Mouse (Mus musculus) lung, postnatal 36 days (tissue): Measurements from ENCODE around the gene Prkar1b.
A peak's percentile ranks its signal among the peaks of the same experiment; 100 is the strongest.

Experiments used
- DNase-seq: peaks from one replicate; pipeline ENCODE4 v3.0.0; 2022; ENCODE audit warnings: mixed read lengths

The Prkar1b gene

DNA sequence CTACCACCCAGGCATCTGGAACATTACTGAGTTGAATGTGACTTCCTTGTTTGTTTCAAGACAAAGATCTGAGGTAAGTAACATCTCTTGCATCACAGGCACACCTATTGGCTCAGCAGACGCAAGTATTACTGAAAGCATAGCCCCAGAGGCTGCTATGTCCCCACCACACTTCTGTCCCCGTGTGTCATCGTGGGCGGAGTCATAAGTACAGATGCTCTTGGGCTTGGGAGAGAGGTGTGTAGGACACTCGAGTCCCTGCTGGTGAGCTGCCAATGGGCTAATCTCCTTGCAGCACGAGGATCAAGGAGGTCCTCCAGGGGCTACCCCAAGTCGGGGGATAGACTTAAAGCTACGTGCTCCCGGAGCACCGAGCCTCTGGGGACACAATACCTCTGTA lies 96.6 kb downstream of the Prkar1b start:
- DNase-seq = peak; percentile 64

DNA sequence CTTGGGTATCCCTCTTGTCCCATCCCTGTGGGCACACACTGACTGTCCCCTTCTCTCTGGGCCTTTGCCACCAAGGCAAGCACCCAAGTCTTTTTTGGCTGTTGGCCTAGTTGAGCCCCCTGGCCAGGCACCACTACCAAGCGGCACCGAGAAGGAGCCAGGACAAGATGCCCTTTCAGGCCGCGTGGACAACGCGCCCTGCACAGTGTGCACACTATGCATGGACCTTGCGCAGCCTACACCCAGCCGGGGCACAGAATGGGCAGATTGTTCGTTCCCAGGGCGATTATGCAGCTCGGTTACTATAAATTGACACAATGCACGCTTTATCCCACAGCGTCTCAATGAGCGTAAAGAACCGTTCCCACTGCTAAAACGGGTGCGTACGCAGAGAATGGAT lies 98.5 kb downstream of the Prkar1b start:
- no peak for DNase-seq

DNA sequence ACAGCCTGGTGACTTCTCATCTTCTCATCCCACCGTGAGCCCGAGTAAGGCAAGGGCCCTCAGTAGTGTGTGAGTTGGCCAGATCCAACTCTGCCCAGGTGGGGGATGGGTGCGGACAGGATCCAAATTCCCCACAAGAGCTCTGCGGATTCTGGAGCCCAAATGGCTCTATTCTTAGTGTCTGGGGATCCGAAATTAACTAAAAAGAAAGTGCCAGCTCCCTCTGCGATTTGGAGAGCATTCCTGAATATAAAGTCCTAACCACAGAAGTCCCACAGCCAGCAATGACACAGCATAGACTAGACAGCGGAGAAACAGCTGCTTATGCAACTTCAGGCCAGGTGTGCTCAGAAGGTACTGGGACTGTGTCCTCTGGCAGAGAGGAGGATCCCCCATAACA lies 100.4 kb downstream of the Prkar1b start:
- no peak for DNase-seq

DNA sequence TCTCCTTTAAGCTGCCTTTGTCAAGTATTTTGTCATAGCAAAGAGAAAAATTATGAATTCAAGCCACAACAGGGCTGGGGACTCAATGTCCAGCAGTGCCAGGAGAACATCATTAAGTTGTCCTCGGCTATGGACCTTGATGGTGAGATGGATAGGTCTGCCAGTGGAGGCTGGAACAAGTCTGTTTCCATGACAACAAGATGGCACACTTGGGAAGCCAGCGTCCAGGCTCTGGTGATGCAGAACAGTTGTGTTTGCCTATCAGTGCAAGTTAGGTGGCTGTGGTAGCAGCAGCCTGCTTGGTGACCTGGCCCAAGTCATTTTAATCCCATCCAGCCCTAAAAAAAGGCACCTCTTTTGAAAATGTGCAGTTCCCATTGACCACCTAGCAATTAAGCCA lies 102.6 kb downstream of the Prkar1b start:
- no peak for DNase-seq

DNA sequence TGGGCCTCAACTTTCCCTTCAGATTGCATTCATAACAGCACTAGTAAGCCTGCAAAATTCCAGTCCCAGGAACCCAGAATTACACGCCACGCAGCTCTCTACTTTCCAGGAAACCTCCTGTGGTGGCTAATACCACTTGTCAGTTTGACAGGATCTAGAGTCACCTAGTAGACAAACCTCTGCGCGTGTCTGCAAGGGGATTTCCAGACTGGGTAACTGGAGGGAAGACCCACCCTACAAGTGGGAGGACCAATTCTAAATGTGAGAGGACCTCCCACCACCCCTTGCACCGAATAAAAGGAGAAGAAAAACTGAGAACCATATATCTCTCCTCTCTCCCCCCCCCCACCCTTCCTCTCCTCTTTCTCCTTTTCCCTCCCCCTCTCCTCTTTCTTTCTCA lies 103.2 kb downstream of the Prkar1b start:
- no peak for DNase-seq

DNA sequence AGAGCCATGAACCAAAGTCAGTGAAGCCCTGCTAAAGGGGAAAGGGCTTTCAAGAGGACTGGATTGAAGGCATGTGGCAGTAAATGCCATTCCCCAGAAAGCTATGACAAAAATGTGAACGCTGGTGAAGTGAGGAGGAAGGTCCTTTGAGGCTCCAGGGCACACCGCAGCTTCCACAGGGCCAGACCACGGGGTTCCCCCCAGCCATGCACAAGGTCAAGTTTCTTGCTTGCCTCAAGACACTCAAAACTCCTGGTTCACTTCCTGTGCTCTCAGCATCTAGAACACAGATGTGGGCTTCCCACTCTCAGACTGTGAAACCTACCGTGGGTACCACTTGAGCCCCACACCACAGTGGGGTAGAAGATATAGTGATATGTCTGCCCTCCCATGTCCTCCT lies 106.3 kb downstream of the Prkar1b start:
- DNase-seq = no peak

DNA sequence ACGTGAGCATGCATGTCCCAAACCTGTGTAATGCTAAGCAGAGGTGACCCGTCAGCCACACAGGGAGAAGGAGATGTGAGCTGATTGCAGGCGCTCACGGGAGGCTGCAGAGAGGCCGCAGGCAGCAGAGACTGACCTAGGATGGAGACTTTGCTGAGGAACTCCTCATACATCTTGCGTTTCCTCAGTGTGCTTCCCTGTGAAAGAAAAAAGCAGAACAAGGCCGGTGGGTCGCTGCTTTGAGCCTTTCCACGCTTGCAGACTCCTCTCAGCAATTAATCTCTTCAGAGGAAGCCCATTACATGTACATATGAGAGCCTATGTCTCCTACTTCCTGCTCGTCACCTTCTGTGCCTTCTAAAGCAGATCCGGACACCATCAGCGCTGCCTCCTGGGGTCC lies 107.5 kb downstream of the Prkar1b start:
- no peak for DNase-seq

DNA sequence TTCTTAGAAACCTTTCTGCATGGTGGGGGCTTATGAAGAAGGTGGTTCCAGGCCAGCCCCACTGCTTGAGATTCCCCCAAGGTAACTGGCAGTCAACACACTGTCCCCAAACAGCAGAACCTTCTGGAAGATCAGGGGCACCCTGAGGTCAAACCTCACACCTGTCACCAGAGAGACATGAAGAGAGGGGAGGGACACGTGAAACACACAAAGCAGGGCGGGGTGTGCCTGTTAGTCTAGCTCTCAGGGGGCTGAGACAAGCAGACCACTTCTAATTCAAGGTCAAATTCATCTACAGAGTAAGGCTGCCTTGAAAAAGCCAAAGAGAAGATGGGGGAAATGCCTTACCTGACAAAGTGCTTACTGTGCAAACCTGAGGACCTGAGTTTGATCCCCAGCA lies 114.6 kb downstream of the Prkar1b start:
- no peak for DNase-seq

DNA sequence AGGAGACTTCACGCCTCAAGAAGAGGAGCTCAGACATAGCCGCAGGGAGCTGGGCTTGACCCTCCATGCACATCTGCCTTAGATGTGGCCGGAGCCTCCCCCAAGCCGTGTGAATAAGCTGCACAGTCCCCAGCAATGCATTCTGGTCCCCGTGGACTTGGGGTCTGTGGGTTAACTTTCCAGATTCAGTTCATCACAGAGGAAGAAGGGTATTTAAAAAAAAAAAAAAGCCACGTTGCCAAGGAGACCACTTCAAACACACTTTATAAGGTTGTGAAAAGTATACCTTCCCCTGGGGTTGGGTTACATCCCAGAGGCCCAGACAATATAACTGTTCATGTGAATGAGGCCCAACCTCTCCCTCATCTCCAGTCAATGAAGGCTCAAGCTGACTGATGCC lies 115.1 kb downstream of the Prkar1b start:
- no peak for DNase-seq

DNA sequence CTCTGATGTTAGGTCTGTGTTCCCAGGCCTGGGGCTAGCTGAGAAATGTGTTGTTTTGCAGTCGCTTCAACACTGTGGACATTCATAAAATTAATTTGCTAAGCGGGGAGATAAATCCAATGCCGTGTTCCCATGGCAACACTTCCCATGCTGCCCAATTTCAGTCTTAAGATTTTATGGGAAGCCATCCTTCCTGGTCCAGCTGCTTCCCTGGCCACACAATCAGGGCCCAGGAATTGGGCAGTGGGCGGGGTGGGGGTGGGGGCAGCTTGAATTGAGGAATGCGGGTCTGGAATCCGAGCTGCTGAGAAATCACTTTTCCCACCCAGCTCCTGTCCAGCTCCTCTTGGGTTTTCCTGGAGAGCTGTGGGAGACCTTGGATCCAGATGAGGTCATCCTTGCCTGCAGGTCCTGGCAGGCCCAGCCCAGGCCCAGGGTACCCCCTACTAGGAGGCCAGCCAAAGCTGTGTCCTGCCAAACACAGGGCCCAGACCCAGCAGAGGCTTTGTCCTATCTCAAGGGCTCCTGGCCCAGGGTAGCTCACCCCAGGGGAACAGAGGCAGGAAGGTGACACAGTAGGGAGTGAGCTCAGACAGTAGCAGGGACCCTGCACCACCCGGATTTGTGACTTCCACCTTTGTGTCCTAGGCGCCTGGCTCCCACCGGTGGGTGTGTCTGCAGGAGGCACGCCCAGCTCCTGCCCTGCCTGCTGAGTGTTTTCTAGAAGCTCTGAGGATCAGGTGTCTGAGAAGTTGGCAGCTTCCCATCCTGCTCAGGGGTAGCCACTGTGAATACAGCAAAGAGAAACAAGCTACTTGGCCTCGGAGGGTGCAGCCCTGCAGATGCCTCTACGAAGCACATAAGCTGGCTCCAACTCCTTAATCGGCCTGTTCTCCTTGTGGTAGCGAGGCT lies 116.1 kb downstream of the Prkar1b start:
- DNase-seq = peak; percentile 70

DNA sequence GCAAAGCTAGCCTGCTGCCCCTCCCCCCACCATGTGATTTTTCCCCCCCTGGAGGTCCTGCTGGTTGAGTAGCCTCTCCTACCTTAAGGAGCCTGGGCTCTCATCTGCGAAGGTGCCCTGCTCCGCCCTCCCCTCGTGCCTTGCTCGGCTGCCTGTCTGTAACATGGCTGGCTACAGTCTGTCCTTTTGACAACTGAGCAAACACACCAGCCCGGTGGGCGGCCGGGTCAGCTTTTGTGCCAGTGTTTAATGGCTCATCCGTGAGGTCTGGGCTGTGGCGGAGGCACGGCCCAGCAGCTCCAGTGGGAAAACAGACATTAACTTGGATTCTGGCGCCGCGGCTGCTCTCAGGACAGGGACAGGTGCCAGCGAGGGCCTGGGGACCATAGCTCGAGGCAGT lies 122.2 kb downstream of the Prkar1b start:
- DNase-seq = no peak

DNA sequence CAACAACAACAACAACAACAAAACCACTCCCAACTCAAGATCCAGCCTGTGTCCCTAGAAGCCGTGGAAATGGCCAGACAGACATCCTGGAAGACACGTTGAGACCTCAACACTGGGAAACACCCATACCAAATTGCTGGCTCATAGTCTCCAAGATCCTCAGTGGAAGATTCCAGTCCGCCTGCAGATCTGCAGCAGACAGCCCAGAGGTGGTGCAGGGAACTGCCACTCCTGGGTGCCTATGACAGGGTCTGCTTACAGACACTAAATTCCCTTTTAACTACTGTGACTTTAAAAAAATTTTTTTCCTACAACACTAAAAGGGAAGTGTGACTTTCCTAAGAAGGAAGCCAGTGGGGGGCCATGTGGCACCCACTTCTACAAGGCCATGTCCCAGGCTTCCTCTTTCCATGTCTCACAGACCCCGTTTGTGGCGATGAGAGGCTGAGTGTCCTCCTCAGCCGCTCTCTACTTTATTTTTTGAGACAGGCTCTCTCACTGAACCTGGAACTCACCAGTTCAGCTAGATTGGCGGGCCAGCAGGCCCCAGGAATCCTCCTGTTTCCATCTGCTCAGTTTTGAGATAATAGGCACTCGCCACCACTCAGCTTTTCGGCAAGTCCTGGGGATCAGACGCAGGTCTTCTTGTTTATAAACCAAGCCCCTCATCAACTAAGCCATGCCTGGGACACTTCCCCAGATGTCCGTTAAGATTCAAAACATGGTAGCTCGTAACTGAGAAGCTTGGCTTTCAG lies 125.3 kb downstream of the Prkar1b start:
- DNase-seq = peak; percentile 24

DNA sequence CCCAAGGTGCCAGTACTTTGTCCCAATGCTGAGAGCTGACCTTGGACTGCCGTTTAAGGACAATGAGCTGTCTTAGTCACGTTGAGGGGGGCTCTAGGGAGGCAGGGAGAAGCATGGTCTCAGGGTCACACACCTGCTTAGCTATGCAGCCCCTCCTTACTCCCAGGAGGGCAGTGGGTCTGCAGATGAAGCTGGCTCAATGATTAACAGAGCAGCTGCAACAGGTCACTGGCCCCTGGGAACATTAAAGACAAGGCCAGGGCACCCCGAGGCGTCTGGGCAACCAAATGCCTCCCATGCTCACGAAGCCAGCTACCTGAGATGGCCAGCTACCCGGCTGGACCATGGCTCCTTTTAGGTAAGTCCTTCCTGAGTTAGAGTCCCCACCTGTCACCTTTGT lies 129.2 kb downstream of the Prkar1b start:
- no peak for DNase-seq

DNA sequence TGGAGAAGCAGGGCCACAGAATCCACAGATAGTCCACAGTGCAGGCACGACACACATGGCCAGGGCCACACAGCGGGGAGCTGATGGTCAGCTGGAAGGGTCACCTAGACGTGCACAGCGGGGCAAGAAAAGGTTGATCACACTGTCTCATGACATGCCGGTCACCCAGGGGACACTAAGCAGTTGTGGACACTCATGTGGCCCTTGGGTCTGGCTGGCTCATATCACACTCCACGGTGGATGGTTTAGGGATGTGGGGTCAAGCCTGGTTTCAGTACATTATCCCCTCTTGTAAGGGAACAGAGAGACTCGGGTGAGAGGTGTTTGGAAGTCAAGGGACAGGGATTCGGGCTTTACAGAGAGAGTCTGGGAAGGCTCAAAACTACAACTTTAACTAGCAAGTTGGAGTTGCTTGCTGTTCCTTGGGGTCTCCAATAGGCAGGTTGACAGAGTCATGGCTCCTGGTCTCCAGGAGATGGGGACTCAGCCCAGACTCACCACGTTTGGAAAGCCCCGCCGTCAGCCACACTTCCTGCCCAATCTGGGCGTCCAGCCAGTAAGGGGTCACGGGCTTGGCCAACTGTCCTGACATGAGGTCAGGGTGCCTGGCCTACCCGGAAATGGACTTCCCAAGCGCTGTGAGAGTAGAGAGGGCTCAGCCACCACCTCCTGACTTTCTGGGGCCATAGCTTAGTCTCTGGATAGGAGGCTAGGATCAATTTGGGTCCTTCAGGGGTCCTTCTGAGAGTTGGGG lies 132.3 kb downstream of the Prkar1b start:
- peak; percentile 89 for DNase-seq

DNA sequence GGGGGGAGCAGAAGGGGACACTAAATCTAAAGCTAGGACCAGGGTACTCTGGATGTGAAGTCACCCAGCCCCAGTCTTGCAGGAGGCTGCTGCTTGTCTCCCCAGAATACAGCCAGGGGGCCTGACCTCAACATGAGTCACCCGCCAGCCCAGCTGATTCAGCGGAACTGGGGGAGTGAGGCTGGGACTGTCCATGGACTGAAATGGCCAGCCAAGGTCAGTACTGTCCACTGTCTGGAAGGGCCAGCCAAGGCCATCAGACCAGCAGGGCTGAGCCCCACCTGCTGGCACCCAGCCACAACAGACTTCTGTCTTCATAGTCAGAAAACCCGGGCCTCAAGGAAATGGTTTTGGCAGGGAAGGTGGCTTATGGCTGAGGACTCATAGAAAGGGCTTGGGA lies 134.7 kb downstream of the Prkar1b start:
- DNase-seq = peak; percentile 32

DNA sequence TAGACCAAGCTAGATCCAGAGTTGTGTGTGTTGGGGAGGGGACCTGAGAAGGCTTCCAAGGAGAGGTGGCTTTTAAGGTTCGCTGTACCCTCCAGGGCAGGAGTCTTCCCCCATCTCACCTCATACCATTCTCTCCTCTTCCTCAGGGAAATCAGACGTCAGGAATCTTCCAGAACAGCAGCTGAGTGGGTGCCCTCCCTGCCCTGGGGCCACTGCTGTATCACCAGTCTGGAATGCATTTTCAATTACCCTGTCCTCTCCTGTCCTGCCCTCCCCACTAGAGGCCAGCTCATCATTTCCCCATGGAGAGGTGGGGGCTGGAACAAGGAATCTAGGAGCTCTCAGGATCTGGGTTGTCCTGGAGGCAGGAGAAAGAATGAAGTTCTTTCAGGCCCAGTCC lies 139.2 kb downstream of the Prkar1b start:
- no peak for DNase-seq

DNA sequence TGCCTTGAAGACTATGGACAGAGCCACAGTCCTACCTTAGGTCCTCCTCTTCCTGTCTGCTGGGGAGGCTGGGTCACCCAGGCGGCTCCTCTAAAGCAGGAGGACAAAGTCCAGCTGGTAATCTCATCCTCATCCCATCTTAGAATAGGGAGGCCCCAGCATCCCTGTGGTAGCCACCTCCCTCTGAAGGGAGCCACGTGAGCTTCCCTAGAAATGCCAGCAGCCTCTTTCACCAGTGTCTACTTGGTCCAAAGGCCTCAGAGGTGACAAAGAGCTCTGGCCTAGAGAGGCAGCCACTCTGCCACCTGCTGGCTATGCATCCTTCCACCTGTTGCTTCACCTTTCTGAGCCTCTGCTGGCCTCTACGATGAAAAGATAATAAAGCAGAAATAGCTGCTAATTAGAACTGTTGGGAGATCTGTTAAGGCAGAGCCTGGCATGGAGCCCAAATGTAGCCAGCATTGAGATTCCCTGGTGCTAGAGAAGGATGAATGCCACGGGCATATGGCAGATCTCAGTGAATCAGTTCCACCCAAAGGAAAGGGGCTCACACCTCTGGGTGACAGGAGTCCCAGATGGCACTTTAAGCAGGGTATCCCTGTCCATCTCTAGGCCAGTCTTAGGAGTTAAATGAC lies 142.5 kb downstream of the Prkar1b start:
- DNase-seq = peak; percentile 75

DNA sequence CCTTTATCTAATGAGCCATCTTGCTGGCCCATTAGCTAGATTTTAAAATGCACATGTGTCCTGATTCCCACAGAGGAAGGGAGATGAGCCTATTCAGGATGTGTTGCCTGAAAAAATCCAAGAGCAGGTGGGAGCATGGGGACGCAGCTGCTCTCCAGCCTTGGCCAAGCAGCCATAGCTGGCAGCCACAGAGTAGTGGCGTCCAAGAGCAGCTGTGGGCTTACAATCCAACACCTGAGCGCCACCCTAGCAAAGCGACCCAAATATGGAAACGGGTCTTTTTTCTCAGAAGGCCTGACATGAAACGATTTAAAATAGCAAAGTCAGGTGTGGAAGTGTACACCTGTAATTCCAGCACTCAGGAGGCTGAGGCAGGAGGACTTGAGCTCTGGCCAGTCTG lies 145.2 kb downstream of the Prkar1b start:
- no peak for DNase-seq

DNA sequence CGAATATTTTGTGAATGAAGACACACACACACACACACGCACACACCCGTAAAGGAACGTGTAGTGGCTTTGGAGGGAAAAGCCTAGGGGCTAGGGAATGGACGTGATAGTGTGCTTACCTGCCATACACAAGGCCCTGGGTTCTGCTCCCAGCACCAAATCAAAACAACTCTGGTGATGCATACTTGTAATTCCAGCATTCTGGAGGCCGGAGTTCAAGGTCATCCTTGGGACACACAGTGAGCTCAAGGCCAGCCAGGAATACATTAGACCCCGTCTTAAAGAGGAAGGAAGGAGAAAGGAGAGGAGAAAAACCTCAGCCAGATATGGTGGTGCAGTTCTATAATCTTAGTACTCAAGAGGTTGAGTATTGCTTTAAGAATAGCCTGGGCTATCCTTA lies 150.1 kb downstream of the Prkar1b start:
- DNase-seq = no peak

DNA sequence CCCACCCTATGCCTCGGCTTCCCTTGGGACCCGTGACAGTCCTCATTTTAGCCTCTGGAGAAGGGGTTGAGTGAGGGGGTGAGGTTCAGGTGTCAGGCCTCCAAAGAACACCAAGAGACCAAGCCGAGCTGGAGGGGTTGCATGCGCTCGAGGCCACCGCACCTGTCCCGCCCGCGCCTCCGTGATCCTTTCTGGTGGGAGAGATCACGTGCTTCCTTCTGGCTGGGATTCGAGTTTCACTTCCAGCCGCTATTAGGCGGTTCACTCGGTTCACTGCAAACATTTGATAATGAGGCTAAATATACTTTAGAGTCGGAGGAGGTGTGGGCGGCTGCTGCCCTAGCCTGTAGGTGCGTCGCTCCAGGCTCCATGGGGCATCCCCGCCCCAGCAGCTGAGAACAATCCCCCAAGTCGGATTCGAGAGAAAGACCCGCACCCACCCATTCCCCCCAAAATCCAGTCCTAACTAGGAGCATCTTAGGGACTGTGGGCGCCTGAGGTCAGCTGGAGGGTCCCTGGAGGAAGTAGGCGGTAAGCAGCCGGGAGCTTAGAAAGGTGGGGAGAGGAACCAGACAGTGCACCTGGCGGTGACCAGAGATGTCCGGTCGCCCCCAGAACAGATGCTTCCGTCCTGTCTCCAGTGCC lies 151.7 kb downstream of the Prkar1b start:
- DNase-seq = peak; percentile 69

DNA sequence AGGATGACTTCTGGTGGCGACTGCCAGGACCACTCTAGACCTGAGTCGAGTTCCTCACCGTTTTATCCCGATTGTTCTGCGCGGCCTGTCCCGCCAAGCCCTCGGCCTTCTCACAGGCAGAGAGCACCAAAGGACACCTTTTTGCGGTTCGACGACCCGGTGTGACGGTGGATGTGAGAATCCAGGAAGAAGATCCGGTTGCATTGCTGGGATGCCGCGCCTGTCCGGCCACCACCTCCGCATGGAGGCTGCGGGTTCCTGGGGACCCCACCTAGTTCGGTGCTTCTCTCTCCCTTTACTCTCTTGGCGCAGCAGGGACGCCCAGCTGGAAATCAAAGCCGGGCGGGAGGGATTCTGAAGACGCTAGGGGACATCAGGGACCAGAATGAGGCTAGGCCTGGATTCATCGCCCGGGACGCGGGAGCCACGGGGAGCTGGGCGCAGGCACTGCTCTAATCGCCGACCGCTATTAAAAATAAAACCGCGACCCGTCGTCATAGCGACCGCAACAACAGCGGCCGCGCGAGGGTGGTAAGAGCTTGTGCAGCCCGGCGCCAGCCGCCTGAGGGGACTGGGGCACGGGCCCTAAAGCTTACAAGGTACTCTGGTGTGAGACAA lies 152.5 kb downstream of the Prkar1b start, which contains the start of gene Pdgfa:
Pdgfa (minus strand) TSS at position 200 of the 618 bp plus-strand sequence.
- peak; percentile 81 for DNase-seq
